15 mouse cellular contexts compared by ENCODE assay signal in genomic region chr5:15948290-15949037, GRCm38 (mm10). TPM values are rescaled to one million over a fixed set of nuclear protein-coding genes. Genes with fewer than 3 reads are reported as not detected.
DNase-seq lines count a peak whose midpoint lies in the region; ATAC-seq lines count a peak whose summit lies in the region.
"Had no signal": no experiment of that assay in that cellular context is flagged by ENCODE, and none has a peak within 500 bp of the region (broad histone marks: within the 10 kb centered on the region; RNA-seq: fewer than 3 reads in every experiment).

No protein-coding gene starts in this region.

- no peaks in the 10 kb centered on the region for H3K27me3 ChIP-seq in neural tube, embryonic 12.5 days (replicated peaks)
- no peaks in the 10 kb centered on the region for H3K27me3 ChIP-seq in midbrain, embryonic 15.5 days (replicated peaks)
- H3K27me3 ChIP-seq: stomach, embryonic 15.5 days had no signal

- H3K4me1 ChIP-seq in neural tube, embryonic 12.5 days: no peaks in the 10 kb centered on the region
- H3K4me1 ChIP-seq in midbrain, embryonic 15.5 days: no peaks in the 10 kb centered on the region
- H3K4me1 ChIP-seq: embryonic facial prominence, embryonic 10.5 days; stomach, embryonic 15.5 days had no signal

- H3K4me3 ChIP-seq in neural tube, embryonic 12.5 days: no peak overlapping the region
- H3K4me3 ChIP-seq in midbrain, embryonic 15.5 days: no peak overlapping the region
- H3K4me3 ChIP-seq: embryonic facial prominence, embryonic 10.5 days; stomach, embryonic 15.5 days had no signal

- 83% methylated on average over 6 of the region's 6 CpGs for WGBS in neural tube, embryonic 12.5 days
- WGBS in midbrain, embryonic 15.5 days: 68% methylated on average over 6 of the region's 6 CpGs

- no peak overlapping the region for H3K27ac ChIP-seq in neural tube, embryonic 12.5 days
- no peak overlapping the region for H3K27ac ChIP-seq in midbrain, embryonic 15.5 days
- H3K27ac ChIP-seq: embryonic facial prominence, embryonic 10.5 days; stomach, embryonic 15.5 days had no signal

- no peak overlapping the region for H3K4me2 ChIP-seq in neural tube, embryonic 12.5 days (replicated peaks)
- H3K4me2 ChIP-seq in midbrain, embryonic 15.5 days: no peak overlapping the region
- H3K4me2 ChIP-seq: stomach, embryonic 15.5 days had no signal

- DNase-seq in cerebellum, postnatal 14 days: peak; percentile 29 to 48
- no peak for DNase-seq in cerebellum, adult 18-20 months
- no peak for DNase-seq in neural tube, embryonic 10.5 days (ENCODE audit: extremely low spot score, low spot score)
- DNase-seq in spleen, postnatal 14 days (ENCODE audit: low spot score in 2 of 2): no peak
- DNase-seq in urinary bladder, postnatal 14 days (ENCODE audit: low spot score): no peak
- DNase-seq in kidney, postnatal 4 days: no peak
- DNase-seq: gastrocnemius, postnatal 14 days; kidney, adult 8-10 months; kidney, postnatal 36 days; lung, adult 18-20 months; spleen, adult 18-20 months had no signal

- ATAC-seq in neural tube, embryonic 12.5 days (ENCODE audit: low FRiP score, low read depth): peak; percentile 44
- ATAC-seq in midbrain, embryonic 15.5 days (replicated peaks): peak; percentile 56

- no peaks in the 10 kb centered on the region for H3K9me3 ChIP-seq in neural tube, embryonic 12.5 days
- H3K9me3 ChIP-seq in midbrain, embryonic 15.5 days: no peaks in the 10 kb centered on the region
- H3K9me3 ChIP-seq: stomach, embryonic 15.5 days had no signal

- no peaks in the 10 kb centered on the region for H3K36me3 ChIP-seq in neural tube, embryonic 12.5 days
- H3K36me3 ChIP-seq in midbrain, embryonic 15.5 days (replicated peaks): no peaks in the 10 kb centered on the region
- H3K36me3 ChIP-seq: embryonic facial prominence, embryonic 10.5 days; stomach, embryonic 15.5 days had no signal

- H3K9ac ChIP-seq in neural tube, embryonic 12.5 days: no peak overlapping the region
- no peak overlapping the region for H3K9ac ChIP-seq in midbrain, embryonic 15.5 days
- H3K9ac ChIP-seq: stomach, embryonic 15.5 days had no signal

RNA-seq across cellular contexts. Expression of gene Cacna2d1, which starts 14.0 kb away (rescaled TPM):
- 36.2 and 37.4 TPM in 2 replicates for polyA plus RNA-seq in neural tube, embryonic 12.5 days (2016; fragmentation: Nextera tagmentation; extraction: Ambion mirVana)
- 37.0 and 40.5 TPM in 2 replicates for polyA plus RNA-seq in midbrain, embryonic 15.5 days (2015; fragmentation: Nextera tagmentation; extraction: Ambion mirVana)

Comparison
In these comparisons a context has a peak if more than half of its experiments do, and no peak if none do; other contexts are left out.
1. DNase-seq: peak in cerebellum, postnatal 14 days (2 of 2); none in cerebellum, adult 18-20 months (0 of 2), neural tube, embryonic 10.5 days (single experiment), spleen, postnatal 14 days (0 of 2), urinary bladder, postnatal 14 days (single experiment) and kidney, postnatal 4 days (0 of 2).